Mouse (Mus musculus) neural tube, embryonic 12.5 days (tissue): ENCODE data around the gene Kcnh6. TPM values are rescaled to one million over a fixed set of nuclear protein-coding genes. Genes with fewer than 3 reads are reported as not detected.

Experiments
- ATAC-seq: fragments of 200-750 bp; cut with Nextera tagmentation; 2 replicates; pipeline ENCODE4 v1.8.0; 2017; ENCODE audit warnings: low read depth, mild to moderate bottlenecking, moderate TSS enrichment, moderate library complexity; ENCODE audit not compliant: low FRiP score
- H3K27ac ChIP-seq: fragments of 300-500 bp; sonication (generic); 2 replicates; pipeline ENCODE4 v1.5.1; 2016
- H3K27me3 ChIP-seq: fragments of 300-500 bp; sonication (generic); replicated peaks from 2 replicates; pipeline ENCODE4 v1.6.1; 2016; ENCODE audit warnings: mild to moderate bottlenecking
- H3K36me3 ChIP-seq: fragments of 300-500 bp; sonication (generic); 2 replicates; pipeline ENCODE4 v1.6.1; 2016; ENCODE audit warnings: mild to moderate bottlenecking
- H3K4me1 ChIP-seq: fragments of 300-500 bp; sonication (generic); 2 replicates; pipeline ENCODE4 v1.6.1; 2016
- H3K4me2 ChIP-seq: fragments of 300-500 bp; sonication (generic); replicated peaks from 2 replicates; pipeline ENCODE4 v1.6.1; 2016; ENCODE audit warnings: mild to moderate bottlenecking
- H3K4me3 ChIP-seq: fragments of 300-500 bp; sonication (generic); 2 replicates; pipeline ENCODE4 v1.5.1; 2016
- H3K9ac ChIP-seq: fragments of 300-500 bp; sonication (generic); 2 replicates; pipeline ENCODE4 v1.6.1; 2016; ENCODE audit warnings: mild to moderate bottlenecking
- H3K9me3 ChIP-seq: fragments of 300-500 bp; sonication (generic); 2 replicates; pipeline ENCODE4 v1.6.1; 2016; ENCODE audit warnings: mild to moderate bottlenecking
- WGBS: fragments of 180-500 bp; shearing (Covaris S2); methylation state at CpG from one replicate; pipeline ENCODE4 v1.1.7; 2016; 5-methylcytosine and 5-hydroxymethylcytosine counted together
- polyA plus RNA-seq: library from polyadenylated mRNA; unstranded; fragments of >200 nt; fragmentation: Nextera tagmentation; extraction: Ambion mirVana; gene quantifications from 2 replicates; pipeline ENCODE4 v1.2.1, GENCODE M21; 2016

Kcnh6 gene
- polyA plus RNA-seq = 5.3 and 7.7 TPM in 2 replicates

DNA sequence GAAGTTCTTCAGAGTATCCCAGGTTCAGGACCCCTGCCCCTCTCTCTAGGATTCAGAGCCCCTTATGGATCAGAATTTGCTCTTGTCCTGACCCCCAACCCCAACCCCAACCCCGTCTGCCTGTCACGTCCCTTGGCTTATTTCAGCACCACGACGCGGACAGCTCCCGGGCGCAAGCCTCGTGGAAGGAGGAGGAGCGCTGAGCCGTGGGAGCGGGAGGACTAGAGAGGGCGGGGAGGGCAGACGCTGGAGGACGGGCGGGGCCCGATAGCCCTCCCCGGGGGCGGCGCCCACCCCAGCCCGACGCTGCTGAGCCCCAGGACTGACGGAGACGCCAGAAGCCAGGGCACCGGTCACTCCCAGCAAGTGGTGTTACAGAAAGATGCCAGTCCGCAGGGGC is at the start of gene Kcnh6:
Gene Kcnh6 (plus strand): TSS at position 304 of the 400 bp plus-strand sequence.
- Histone ChIP-seq H3K9me3 (no peaks in the 10 kb centered on the region), H3K4me2 (peak within 1 kb of the TSS; percentile 49), H3K4me3 (peak within 1 kb of the TSS; percentile 11; the same call in 1 of the 2 replicates), H3K9ac (no peak within 1 kb of the TSS; the same call in 1 of the 2 replicates), H3K36me3 (no peaks in the 10 kb centered on the region), H3K27me3 (peaks cover 9% of the 10 kb centered on the region; the same call in 1 of the 2 replicates), H3K27ac (no peak within 1 kb of the TSS), H3K4me1 (peaks cover 14% of the 10 kb centered on the region)
- no peak for ATAC-seq
- WGBS = under 1% methylated on average over 25 of the region's 25 CpGs

DNA sequence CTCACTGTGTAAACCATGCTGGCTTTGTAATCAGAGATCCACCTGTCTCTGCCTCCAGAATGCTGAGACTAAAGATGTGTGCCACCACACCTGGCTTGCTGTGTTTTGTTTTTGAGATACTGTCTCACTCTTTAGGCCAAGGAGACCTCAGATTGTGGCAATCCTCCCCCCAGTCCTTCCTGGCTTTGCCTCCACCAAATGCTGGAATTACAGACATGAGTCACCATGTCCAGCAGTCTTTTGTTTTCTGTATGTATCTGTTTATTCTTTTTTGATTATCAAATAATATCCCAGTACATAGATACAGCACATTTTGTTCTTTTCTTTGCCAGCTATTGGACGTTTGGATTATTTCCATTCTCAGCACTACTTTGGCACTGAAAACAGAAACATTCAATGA is 49.4 kb upstream of the Kcnh6 start:
- WGBS = 60% methylated on average over 1 of the region's 1 CpGs
- Histone ChIP-seq H3K4me2 (no peak overlapping the region), H3K4me3 (no peak overlapping the region), H3K27me3 (no peaks in the 10 kb centered on the region), H3K36me3 (no peaks in the 10 kb centered on the region), H3K27ac (no peak overlapping the region), H3K9me3 (no peaks in the 10 kb centered on the region), H3K9ac (no peak overlapping the region), H3K4me1 (no peaks in the 10 kb centered on the region)
- ATAC-seq = no peak

DNA sequence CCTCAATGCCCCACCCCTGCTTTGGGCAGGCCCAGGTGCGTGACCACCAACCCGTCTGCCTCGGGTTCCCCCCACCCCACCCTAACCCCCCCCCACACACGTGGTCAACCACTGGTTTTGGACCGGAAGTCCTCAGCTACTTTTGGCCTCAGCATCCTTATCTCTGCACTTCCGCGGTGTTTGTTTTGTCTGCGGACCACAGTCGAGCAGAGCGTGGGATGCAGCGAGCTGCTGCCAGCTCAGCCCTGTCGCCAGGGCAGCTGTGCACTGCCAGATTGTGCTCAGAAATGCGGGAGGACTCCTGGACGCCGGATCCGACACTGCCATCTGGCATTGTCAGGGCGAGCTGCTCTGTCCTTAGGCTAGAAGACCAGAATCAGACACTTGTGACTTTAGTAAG is 48.6 kb upstream of the Kcnh6 start:
- Histone ChIP-seq H3K4me3 (no peak overlapping the region), H3K27ac (no peak overlapping the region), H3K9ac (no peak overlapping the region), H3K4me1 (no peaks in the 10 kb centered on the region), H3K27me3 (no peaks in the 10 kb centered on the region), H3K9me3 (no peaks in the 10 kb centered on the region), H3K4me2 (no peak overlapping the region), H3K36me3 (no peaks in the 10 kb centered on the region)
- no peak for ATAC-seq
- 59% methylated on average over 17 of the region's 17 CpGs for WGBS

DNA sequence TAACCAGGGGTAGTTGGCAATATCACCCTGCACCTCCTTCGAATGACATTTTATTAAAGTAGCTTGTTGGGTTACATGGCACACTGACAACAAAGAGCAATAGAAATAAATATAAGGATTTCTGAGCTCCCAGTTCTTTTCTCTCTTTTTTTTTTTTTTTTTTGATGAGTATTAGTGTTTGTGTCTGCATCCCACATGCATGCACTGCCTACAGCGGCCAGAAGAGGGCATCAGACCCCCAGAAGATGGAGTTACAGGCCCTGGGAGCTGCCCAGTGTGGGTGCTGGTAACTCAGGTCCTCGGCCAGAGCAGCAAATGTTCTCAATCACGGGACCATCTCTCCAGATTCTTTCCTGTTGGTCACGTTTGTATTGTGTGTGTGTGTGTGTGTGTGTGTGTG is 43.2 kb upstream of the Kcnh6 start:
- 66% methylated on average over 5 of the region's 5 CpGs for WGBS
- ATAC-seq = no peak
- Histone ChIP-seq H3K4me3 (no peak overlapping the region), H3K36me3 (no peaks in the 10 kb centered on the region), H3K9ac (no peak overlapping the region), H3K27me3 (peaks cover 36% of the 10 kb centered on the region), H3K27ac (no peak overlapping the region), H3K9me3 (no peaks in the 10 kb centered on the region), H3K4me2 (no peak overlapping the region), H3K4me1 (peaks cover 9% of the 10 kb centered on the region)

DNA sequence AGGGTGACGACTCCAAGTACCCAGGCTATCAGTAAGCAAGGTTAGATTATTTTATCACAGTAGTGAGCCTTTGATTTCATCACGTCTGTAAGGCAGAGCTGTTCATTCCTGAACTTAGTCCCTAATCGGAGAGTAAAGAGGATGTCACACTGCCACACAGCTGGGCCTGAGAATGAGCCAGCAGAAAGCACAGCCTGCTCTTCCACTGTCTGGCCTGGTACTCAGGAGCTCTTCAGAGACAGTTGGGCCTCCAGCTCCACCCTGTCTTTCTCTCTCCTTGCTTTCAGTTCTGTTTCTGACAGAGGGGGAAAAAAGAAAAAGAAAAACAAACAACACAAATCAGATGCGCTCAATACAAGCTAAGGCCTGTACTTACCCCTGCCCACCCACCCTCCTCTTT is 41.6 kb upstream of the Kcnh6 start:
- WGBS = 74% methylated on average over 4 of the region's 4 CpGs
- Histone ChIP-seq H3K9ac (no peak overlapping the region), H3K27ac (no peak overlapping the region), H3K27me3 (peaks cover 51% of the 10 kb centered on the region), H3K4me2 (no peak overlapping the region), H3K4me1 (peaks cover 9% of the 10 kb centered on the region), H3K9me3 (no peaks in the 10 kb centered on the region), H3K36me3 (no peaks in the 10 kb centered on the region), H3K4me3 (no peak overlapping the region)
- no peak for ATAC-seq

DNA sequence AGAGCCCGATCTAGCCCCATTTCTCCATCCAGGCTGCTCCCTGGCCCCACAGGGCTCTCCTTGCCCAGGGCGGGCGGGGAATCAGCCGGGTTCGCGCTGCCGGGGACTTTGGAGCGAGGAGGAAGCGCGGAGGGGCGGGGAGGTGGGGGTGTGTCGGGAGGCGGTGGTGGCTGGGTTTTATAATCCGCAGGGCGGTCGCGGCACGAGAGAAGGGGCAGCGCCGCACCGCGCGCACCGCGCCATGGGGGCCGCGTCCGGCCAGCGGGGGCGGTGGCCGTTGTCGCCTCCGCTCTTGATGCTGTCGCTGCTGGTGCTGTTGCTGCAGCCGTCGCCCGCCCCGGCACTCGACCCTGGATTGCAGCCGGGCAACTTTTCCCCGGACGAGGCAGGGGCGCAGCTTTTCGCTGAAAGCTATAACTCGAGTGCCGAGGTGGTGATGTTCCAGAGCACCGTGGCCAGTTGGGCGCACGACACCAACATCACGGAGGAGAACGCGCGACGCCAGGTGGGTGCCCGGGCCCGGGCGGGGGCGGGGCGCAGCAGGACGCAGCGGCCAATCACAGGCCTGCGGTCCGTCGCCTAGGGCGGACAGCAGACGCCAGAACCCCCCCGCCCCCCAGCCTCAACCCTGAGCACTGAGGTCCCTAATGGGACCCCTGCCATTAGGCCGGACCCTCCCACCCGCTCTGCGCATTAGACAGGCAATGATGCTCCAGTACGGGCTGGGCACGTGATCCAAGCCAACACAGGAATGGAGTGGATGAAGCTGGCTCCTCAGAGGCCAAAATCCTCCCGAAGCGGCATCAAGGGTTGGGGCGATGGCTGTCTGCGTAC is 40.0 kb upstream of the Kcnh6 start, which contains the start of gene Ace:
Gene Ace (plus strand): TSS at position 205 of the 834 bp plus-strand sequence.
- Histone ChIP-seq H3K4me3 (peak within 1 kb of the TSS; percentile 51), H3K9me3 (no peaks in the 10 kb centered on the region), H3K9ac (peak within 1 kb of the TSS; percentile 64), H3K4me2 (peak within 1 kb of the TSS; percentile 99), H3K4me1 (peaks cover 9% of the 10 kb centered on the region), H3K27ac (no peak within 1 kb of the TSS), H3K27me3 (peaks cover 51% of the 10 kb centered on the region), H3K36me3 (no peaks in the 10 kb centered on the region)
- ATAC-seq = peak; percentile 68; the same call in 1 of the 2 replicates
- 1% methylated on average over 76 of the region's 76 CpGs for WGBS

DNA sequence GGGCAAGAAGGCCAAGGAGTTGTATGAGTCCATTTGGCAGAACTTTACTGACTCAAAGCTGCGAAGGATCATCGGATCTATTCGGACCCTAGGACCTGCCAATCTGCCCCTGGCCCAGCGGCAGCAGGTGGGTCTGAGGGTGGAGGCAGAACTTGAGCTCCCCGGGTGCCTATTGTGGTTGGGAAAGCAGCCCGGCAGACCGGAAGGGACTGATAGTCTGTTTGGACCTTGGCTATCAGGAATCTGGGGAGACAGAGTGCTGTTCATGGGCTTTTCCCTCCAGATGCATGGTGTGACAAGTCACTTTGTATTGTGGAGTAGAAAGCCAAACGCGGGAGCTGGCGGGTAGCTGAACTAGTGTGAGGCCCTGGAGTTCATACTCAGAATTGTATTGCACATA is 39.0 kb upstream of the Kcnh6 start:
- Histone ChIP-seq H3K27me3 (peaks cover 51% of the 10 kb centered on the region), H3K36me3 (no peaks in the 10 kb centered on the region), H3K4me3 (no peak overlapping the region), H3K27ac (no peak overlapping the region), H3K4me1 (peaks cover 9% of the 10 kb centered on the region), H3K9me3 (no peaks in the 10 kb centered on the region), H3K9ac (no peak overlapping the region), H3K4me2 (peak overlapping the region; percentile 99)
- no peak for ATAC-seq
- 46% methylated on average over 10 of the region's 10 CpGs for WGBS

DNA sequence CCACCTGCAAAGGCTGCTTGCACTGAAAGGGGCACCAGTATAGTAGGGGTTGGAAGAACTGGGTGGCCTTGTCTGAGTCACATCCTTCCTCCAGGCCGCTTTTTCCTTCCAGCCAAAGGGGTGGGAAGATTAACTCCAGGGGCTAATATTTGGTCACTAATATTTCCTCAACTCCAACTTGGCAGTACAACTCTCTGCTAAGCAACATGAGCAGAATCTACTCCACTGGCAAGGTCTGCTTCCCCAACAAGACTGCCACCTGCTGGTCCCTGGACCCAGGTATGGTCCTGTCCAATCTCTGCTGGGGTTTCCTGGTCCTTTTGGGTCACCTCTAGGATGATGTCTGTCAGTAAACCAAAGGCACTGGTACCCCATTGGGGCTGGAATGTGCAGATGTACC is 38.4 kb upstream of the Kcnh6 start:
- H3K9ac ChIP-seq = no peak overlapping the region
- WGBS = 59% methylated on average over 1 of the region's 1 CpGs

DNA sequence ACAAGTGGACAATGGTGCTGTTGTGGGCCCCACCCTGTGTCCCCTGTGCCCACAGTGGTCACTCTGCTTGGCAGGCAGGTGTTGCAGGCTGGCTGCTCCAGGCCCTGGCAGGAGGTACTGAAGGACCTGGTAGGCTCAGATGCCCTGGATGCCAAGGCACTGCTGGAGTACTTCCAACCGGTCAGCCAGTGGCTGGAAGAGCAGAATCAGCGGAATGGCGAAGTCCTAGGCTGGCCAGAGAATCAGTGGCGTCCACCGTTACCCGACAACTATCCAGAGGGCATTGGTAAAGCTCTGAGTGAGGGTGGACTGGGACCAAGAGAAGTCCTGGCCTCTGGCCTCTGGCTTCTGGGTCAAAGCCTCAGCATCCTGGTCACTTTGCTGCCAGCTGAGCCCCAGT is 33.3 kb upstream of the Kcnh6 start:
- no peaks in the 10 kb centered on the region for H3K36me3 ChIP-seq
- no peaks in the 10 kb centered on the region for H3K4me1 ChIP-seq
- H3K9ac ChIP-seq = no peak overlapping the region
- H3K27ac ChIP-seq = no peak overlapping the region
- H3K4me3 ChIP-seq = no peak overlapping the region
- WGBS = 89% methylated on average over 6 of the region's 6 CpGs
- no peak for ATAC-seq
- peaks cover 17% of the 10 kb centered on the region for H3K27me3 ChIP-seq
- no peaks in the 10 kb centered on the region for H3K9me3 ChIP-seq
- H3K4me2 ChIP-seq = no peak overlapping the region

More for the DNA sequence above, 38.4 kb upstream of the Kcnh6 start:
- no peaks in the 10 kb centered on the region for H3K36me3 ChIP-seq
- H3K9me3 ChIP-seq = no peaks in the 10 kb centered on the region
- H3K4me2 ChIP-seq = no peak overlapping the region
- no peak overlapping the region for H3K27ac ChIP-seq
- peaks cover 9% of the 10 kb centered on the region for H3K4me1 ChIP-seq
- no peak for ATAC-seq
- peaks cover 51% of the 10 kb centered on the region for H3K27me3 ChIP-seq
- no peak overlapping the region for H3K4me3 ChIP-seq

DNA sequence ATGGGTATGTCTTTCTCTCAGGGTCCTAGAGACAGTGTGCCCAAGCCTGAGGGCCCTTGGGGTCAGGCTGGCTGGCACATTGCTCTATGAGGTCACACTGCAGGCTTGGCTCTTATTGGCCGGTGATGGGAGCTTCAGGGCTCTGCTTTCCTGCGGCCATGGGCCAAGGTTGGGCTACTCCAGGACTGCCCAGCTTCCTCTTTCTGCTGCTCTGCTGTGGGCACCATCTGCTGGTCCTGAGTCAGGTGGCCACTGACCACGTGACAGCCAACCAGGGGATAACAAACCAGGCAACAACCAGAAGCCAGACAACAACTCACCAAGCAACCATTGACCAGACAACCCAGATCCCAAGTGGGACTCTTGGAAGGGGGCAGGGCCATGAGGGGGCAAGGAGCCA is 32.9 kb upstream of the Kcnh6 start:
- Histone ChIP-seq H3K27ac (no peak overlapping the region), H3K4me1 (no peaks in the 10 kb centered on the region), H3K9ac (no peak overlapping the region), H3K4me2 (no peak overlapping the region), H3K36me3 (no peaks in the 10 kb centered on the region), H3K27me3 (peaks cover 12% of the 10 kb centered on the region; the same call in 1 of the 2 replicates), H3K9me3 (no peaks in the 10 kb centered on the region), H3K4me3 (no peak overlapping the region)
- no peak for ATAC-seq
- whole genome bisulfite sequencing = 71% methylated on average over 3 of the region's 3 CpGs

DNA sequence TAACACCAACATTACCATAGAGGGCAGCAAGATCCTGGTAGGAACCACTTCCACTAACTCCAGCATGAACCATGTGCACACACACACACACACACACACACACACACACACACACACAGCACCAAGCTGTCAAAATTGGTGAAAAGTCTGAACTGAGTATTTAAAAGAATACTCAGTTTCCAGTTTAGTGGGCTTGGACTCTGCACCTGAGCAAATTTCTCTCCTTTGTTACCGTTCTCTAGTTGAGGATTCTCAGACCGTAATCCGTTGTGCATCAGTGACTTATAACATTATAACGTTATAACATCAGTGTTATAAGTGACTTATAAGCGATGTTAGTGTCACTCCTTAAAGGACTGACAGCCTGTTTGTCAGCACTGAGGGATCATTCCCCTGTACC is 32.3 kb upstream of the Kcnh6 start:
- ATAC-seq = no peak
- 92% methylated on average over 5 of the region's 5 CpGs for WGBS
- H3K9ac ChIP-seq = no peak overlapping the region
- H3K4me3 ChIP-seq = no peak overlapping the region
- no peaks in the 10 kb centered on the region for H3K36me3 ChIP-seq
- H3K9me3 ChIP-seq = no peaks in the 10 kb centered on the region
- H3K4me2 ChIP-seq = no peak overlapping the region
- H3K27me3 ChIP-seq = peaks cover 6% of the 10 kb centered on the region; the same call in 1 of the 2 replicates
- H3K4me1 ChIP-seq = no peaks in the 10 kb centered on the region
- no peak overlapping the region for H3K27ac ChIP-seq

DNA sequence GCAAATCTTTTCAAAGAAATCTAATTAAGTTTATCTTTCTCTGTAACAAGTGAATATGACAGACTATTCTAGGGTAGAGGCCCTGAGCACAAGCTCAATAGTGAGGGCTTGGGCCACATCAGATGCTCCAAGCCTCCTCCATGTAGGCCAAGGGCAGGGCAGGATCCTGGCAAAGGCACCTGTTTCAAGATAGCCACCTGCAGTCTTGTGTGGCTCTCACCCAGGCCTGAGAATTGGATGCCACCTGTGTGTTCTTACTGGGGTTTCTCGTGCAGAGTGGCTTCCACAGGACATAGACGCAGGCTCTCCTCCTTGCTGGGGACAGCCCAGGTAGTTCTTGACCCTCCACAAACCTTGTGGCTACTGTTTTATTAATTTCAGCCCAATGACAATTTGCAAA is 29.7 kb upstream of the Kcnh6 start:
- WGBS = 88% methylated on average over 2 of the region's 2 CpGs
- Histone ChIP-seq H3K9me3 (no peaks in the 10 kb centered on the region), H3K36me3 (no peaks in the 10 kb centered on the region), H3K4me1 (no peaks in the 10 kb centered on the region), H3K27me3 (no peaks in the 10 kb centered on the region), H3K4me3 (no peak overlapping the region), H3K9ac (no peak overlapping the region), H3K27ac (no peak overlapping the region), H3K4me2 (no peak overlapping the region)
- ATAC-seq = no peak

DNA sequence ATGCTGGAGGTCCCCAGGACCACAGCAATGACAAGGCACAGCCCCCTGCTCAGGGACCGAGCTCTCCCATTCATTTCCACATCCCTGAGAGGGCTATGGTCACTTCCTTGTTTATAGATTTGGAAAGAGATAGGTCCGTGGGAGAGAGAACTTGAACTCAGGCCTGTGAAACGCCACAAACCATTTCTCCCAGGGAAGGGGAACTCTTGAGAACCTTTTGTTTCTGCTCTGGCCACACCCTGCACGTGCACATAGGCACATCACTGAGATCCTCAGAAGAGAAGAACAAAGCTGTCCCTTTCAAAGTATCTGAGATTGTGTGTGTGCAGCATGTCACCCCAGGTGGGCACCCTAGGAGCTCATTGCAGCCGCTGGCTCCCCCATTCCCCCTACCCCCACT is 29.3 kb upstream of the Kcnh6 start:
- H3K4me3 ChIP-seq = no peak overlapping the region
- WGBS = 84% methylated on average over 5 of the region's 5 CpGs
- H3K4me1 ChIP-seq = no peaks in the 10 kb centered on the region
- no peaks in the 10 kb centered on the region for H3K36me3 ChIP-seq
- H3K4me2 ChIP-seq = no peak overlapping the region
- H3K9ac ChIP-seq = no peak overlapping the region
- no peaks in the 10 kb centered on the region for H3K9me3 ChIP-seq
- ATAC-seq = no peak
- H3K27me3 ChIP-seq = no peaks in the 10 kb centered on the region
- H3K27ac ChIP-seq = no peak overlapping the region
